Mouse (Mus musculus): ENCODE data around the gene Mkrn1. TPM values are rescaled to one million over a fixed set of nuclear protein-coding genes. Genes with fewer than 3 reads are reported as not detected.
"Not testable (repeated sequence)": the region's sequence is repeated elsewhere in the genome, so short reads cannot be mapped to it uniquely, and the experiment has no call there.

The Mkrn1 gene
- polyA plus RNA-seq, 1 experiment from 2014 or later: 45.0 TPM

- Histone ChIP-seq H3K4me1 (replicated peaks) (no peaks in the 10 kb centered on the region), H3K27ac (no peak overlapping the region), H3K4me2 (no peak overlapping the region), H3K9ac (replicated peaks) (no peak overlapping the region), H3K27me3 (no peaks in the 10 kb centered on the region), H3K4me3 (replicated peaks) (no peak overlapping the region), H3K36me3 (no peaks in the 10 kb centered on the region), H3K9me3 (no peaks in the 10 kb centered on the region)
- WGBS: 84% methylated on average over 6 of the region's 6 CpGs
- no peak for ATAC-seq (ENCODE audit: insufficient number of reproducible peaks, insufficient read depth, low FRiP score, low TSS enrichment, low read depth)
Observed at GRCm38 (mm10) chr6:39429007-39429788, 8.9 kb upstream of the Mkrn1 start.

DNA sequence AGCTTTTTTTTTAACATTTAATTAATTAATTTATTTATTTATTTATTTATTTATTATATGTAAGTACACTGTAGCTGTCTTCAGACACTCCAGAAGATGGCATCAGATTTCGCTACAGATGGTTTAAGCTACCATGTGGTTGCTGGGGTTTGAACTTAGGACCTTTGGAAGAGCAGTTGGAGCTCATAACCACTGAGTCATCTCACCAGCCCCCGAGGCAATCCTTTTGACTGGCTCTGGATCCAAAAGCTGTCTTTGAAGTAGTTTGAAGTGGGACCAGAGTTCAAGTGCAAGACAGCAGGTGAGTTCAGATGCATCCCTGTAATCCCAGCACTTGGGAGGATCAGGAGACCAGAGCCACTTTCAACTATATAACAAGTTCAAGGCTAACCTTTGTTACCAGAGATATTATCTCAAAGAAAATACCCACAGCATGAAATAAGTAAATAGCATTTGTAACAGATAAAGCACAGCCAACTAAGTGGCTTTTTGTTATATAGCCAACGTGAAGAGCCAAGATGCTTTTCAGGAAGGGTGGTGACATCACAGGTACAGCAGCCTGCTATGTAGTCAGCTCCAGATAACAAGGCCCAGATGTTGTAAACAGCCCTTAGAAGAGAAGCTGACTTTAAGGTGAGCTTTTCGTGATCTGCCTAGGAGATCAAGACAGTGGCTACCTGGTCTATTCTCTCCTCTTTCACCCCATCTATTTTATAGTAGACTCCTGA is 7.2 kb upstream of the Mkrn1 start:
- H3K27me3 ChIP-seq: no peaks in the 10 kb centered on the region
- no peaks in the 10 kb centered on the region for H3K9me3 ChIP-seq
- ATAC-seq (ENCODE audit: insufficient number of reproducible peaks, insufficient read depth, low FRiP score, low TSS enrichment, low read depth): no peak
- H3K4me1 ChIP-seq (replicated peaks): no peaks in the 10 kb centered on the region
- H3K27ac ChIP-seq: no peak overlapping the region
- H3K36me3 ChIP-seq: no peaks in the 10 kb centered on the region
- H3K9ac ChIP-seq (replicated peaks): no peak overlapping the region
- 70% methylated on average over 4 of the region's 4 CpGs for WGBS
- no peak overlapping the region for H3K4me2 ChIP-seq
- H3K4me3 ChIP-seq (replicated peaks): no peak overlapping the region

DNA sequence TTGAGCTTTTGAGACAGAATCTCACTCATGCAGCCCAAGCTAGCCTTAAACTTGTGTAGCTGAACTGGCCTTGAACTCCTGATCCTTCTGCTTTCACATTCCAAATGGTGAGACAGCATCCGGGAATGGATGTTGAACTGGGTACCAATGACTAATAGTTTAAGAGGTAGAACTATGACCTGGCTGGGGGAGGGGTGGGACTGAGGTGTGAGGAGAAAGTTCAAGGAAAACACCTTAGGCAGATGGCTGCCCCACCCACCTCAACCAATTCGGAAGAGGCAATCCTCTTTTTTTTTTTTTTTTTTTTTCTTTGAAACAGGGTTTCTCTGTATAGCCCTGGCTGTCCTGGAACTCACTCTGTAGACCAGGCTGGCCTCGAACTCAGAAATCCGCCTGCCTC is 6.5 kb upstream of the Mkrn1 start:
- no peak for ATAC-seq (ENCODE audit: insufficient number of reproducible peaks, insufficient read depth, low FRiP score, low TSS enrichment, low read depth)
- 87% methylated on average over 4 of the region's 4 CpGs for WGBS
- Histone ChIP-seq H3K27me3 (peaks cover 5% of the 10 kb centered on the region; the same call in 1 of the 2 replicates), H3K4me2 (no peak overlapping the region), H3K27ac (no peak overlapping the region), H3K36me3 (no peaks in the 10 kb centered on the region), H3K4me3 (replicated peaks) (no peak overlapping the region), H3K4me1 (replicated peaks) (no peaks in the 10 kb centered on the region), H3K9me3 (no peaks in the 10 kb centered on the region), H3K9ac (replicated peaks) (no peak overlapping the region)

GRCm38 (mm10) chr6:39425181-39425580 is 4.9 kb upstream of the Mkrn1 start:
- WGBS: 88% methylated on average over 2 of the region's 2 CpGs
- H3K27me3 ChIP-seq: peaks cover 5% of the 10 kb centered on the region; the same call in 1 of the 2 replicates
- H3K9me3 ChIP-seq: no peaks in the 10 kb centered on the region
- H3K4me3 ChIP-seq (replicated peaks): no peak overlapping the region
- H3K9ac ChIP-seq (replicated peaks): no peak overlapping the region
- no peak overlapping the region for H3K4me2 ChIP-seq
- no peaks in the 10 kb centered on the region; the same call in 1 of the 2 replicates for H3K4me1 ChIP-seq (replicated peaks)
- no peak for ATAC-seq (ENCODE audit: insufficient number of reproducible peaks, insufficient read depth, low FRiP score, low TSS enrichment, low read depth)
- no peak overlapping the region for H3K27ac ChIP-seq
- H3K36me3 ChIP-seq: no peaks in the 10 kb centered on the region

GRCm38 (mm10) chr6:39423686-39424085 is 3.4 kb upstream of the Mkrn1 start:
- Histone ChIP-seq H3K27ac (no peak overlapping the region), H3K9ac (replicated peaks) (no peak overlapping the region), H3K27me3 (peaks cover 10% of the 10 kb centered on the region; the same call in 1 of the 2 replicates), H3K4me1 (replicated peaks) (peaks cover 5% of the 10 kb centered on the region), H3K9me3 (no peaks in the 10 kb centered on the region), H3K36me3 (no peaks in the 10 kb centered on the region), H3K4me2 (no peak overlapping the region), H3K4me3 (replicated peaks) (no peak overlapping the region)
- no peak for ATAC-seq (ENCODE audit: insufficient number of reproducible peaks, insufficient read depth, low FRiP score, low TSS enrichment, low read depth)
- 91% methylated on average over 7 of the region's 7 CpGs for WGBS

- H3K4me3 ChIP-seq (replicated peaks): no peak overlapping the region
- peaks cover 14% of the 10 kb centered on the region for H3K27me3 ChIP-seq
- H3K27ac ChIP-seq: no peak overlapping the region
- 74% methylated on average over 6 of the region's 6 CpGs for WGBS
- no peak overlapping the region for H3K4me2 ChIP-seq
- no peaks in the 10 kb centered on the region for H3K36me3 ChIP-seq
- no peak for ATAC-seq (ENCODE audit: insufficient number of reproducible peaks, insufficient read depth, low FRiP score, low TSS enrichment, low read depth)
- H3K9ac ChIP-seq (replicated peaks): no peak overlapping the region
- peaks cover 5% of the 10 kb centered on the region for H3K4me1 ChIP-seq (replicated peaks)
- no peaks in the 10 kb centered on the region for H3K9me3 ChIP-seq
Observed at GRCm38 (mm10) chr6:39423130-39423551, 2.9 kb upstream of the Mkrn1 start.

GRCm38 (mm10) chr6:39420867-39421266 is 605 bp upstream of the Mkrn1 start:
- peak overlapping the region; percentile 93; the same call in 1 of the 2 replicates for H3K4me3 ChIP-seq (replicated peaks)
- H3K4me1 ChIP-seq (replicated peaks): peaks cover 5% of the 10 kb centered on the region
- no peak for ATAC-seq (ENCODE audit: insufficient number of reproducible peaks, insufficient read depth, low FRiP score, low TSS enrichment, low read depth)
- H3K27me3 ChIP-seq: peaks cover 25% of the 10 kb centered on the region
- H3K4me2 ChIP-seq: 0 out of 2 replicates have a peak overlapping the region, but pooled peaks have one; percentile 78
- H3K36me3 ChIP-seq: no peaks in the 10 kb centered on the region
- no peak overlapping the region for H3K9ac ChIP-seq (replicated peaks)
- no peaks in the 10 kb centered on the region for H3K9me3 ChIP-seq
- H3K27ac ChIP-seq: no peak overlapping the region
- WGBS: 41% methylated on average over 4 of the region's 4 CpGs

DNA sequence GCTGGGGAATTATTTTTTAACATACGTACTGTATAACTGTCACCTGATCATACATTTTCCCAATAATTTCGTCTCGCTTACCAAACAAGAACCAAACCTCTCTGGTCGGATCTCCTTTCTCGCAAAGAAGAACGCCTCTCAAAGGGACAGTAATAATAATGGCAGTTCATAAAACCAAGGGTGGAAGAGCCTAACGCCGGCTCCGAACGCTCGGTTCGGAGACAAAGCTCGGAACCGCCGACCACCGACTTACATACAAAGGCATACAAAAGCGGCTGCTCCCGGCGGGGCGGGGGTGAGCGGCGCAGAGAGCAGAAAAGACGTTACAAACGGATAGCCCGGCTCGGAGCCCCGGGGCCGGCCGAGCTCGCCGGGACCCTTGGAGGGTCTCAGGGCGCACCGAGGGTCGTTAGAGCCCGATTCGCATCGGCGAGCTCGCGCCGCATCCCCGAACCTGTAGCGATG is 844 bp downstream of the Mkrn1 start:
- Histone ChIP-seq H3K27me3 (peaks cover 25% of the 10 kb centered on the region), H3K36me3 (no peaks in the 10 kb centered on the region), H3K9me3 (no peaks in the 10 kb centered on the region), H3K4me1 (replicated peaks) (peaks cover 5% of the 10 kb centered on the region), H3K27ac (peak overlapping the region; percentile 78), H3K4me2 (peak overlapping the region; percentile 78), H3K9ac (replicated peaks) (peak overlapping the region; percentile 81), H3K4me3 (replicated peaks) (peak overlapping the region; percentile 93)
- peak; percentile 62 for ATAC-seq (ENCODE audit: insufficient number of reproducible peaks, insufficient read depth, low FRiP score, low TSS enrichment, low read depth)
- under 1% methylated on average over 43 of the region's 43 CpGs for WGBS

GRCm38 (mm10) chr6:39416654-39417053 is 3.6 kb downstream of the Mkrn1 start:
- ATAC-seq (ENCODE audit: insufficient number of reproducible peaks, insufficient read depth, low FRiP score, low TSS enrichment, low read depth); H3K27ac ChIP-seq; H3K9me3 ChIP-seq; H3K4me3 ChIP-seq (replicated peaks); H3K9ac ChIP-seq (replicated peaks); H3K36me3 ChIP-seq; H3K4me1 ChIP-seq (replicated peaks); H3K4me2 ChIP-seq: not testable (repeated sequence)
- H3K27me3 ChIP-seq: peaks cover 21% of the 10 kb centered on the region

DNA sequence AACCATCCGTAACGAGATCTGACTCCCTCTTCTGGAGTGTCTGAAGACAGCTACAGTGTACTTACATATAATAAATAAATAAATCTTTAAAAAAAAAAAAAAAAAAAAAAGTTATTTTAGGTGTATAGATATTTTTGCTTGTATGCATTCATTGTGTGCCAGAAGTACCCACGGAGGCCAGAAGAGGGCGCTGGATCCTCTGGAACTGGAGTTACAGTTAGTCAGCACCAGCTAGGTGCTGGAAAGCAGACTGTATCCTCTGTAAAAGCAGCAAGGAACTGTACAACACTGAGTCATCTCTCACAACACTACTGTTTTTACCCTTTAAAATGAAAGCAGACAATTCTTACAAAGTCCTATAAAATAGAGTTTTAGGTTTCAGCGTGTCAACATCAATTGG is 4.5 kb downstream of the Mkrn1 start:
- Histone ChIP-seq H3K9ac (replicated peaks) (no peak overlapping the region), H3K9me3 (no peaks in the 10 kb centered on the region), H3K36me3 (no peaks in the 10 kb centered on the region), H3K27me3 (peaks cover 21% of the 10 kb centered on the region), H3K4me3 (replicated peaks) (no peak overlapping the region), H3K27ac (no peak overlapping the region), H3K4me2 (no peak overlapping the region), H3K4me1 (replicated peaks) (peaks cover 5% of the 10 kb centered on the region)
- ATAC-seq (ENCODE audit: insufficient number of reproducible peaks, insufficient read depth, low FRiP score, low TSS enrichment, low read depth): no peak
- 52% methylated on average over 3 of the region's 5 CpGs for WGBS

DNA sequence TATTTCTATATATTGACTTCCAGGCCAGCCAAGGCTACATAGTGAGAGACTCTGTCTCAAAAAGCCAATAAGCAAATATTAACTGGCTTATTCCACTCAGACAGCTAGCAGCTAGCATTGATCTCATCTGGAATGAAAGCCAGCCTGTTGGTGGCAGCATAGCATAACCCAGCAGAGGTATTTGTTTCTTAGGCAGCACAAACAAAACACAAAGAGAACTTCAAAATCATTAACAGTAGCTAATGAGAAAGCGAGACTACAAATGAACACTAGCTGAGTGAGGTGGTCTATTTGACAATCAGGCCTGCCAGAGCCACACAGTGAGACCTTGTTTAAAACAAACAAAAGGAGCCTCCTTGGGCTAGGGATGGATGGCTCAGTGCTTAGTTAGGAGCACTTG is 6.2 kb downstream of the Mkrn1 start:
- no peak for ATAC-seq (ENCODE audit: insufficient number of reproducible peaks, insufficient read depth, low FRiP score, low TSS enrichment, low read depth)
- no peaks in the 10 kb centered on the region for H3K9me3 ChIP-seq
- H3K27me3 ChIP-seq: peaks cover 20% of the 10 kb centered on the region
- no peak overlapping the region for H3K4me3 ChIP-seq (replicated peaks)
- no peak overlapping the region for H3K27ac ChIP-seq
- H3K4me1 ChIP-seq (replicated peaks): peaks cover 4% of the 10 kb centered on the region; the same call in 1 of the 2 replicates
- WGBS: 77% methylated on average over 1 of the region's 1 CpGs
- H3K9ac ChIP-seq (replicated peaks): no peak overlapping the region
- no peak overlapping the region for H3K4me2 ChIP-seq
- peaks cover 5% of the 10 kb centered on the region; the same call in 1 of the 2 replicates for H3K36me3 ChIP-seq

Data from limb, embryonic 12.5 days (tissue).